Mouse (Mus musculus) limb, embryonic 15.5 days (tissue): ENCODE data around the gene Bet1l. TPM values are rescaled to one million over a fixed set of nuclear protein-coding genes. Genes with fewer than 3 reads are reported as not detected.

Source experiments
- ATAC-seq: fragments of 200-750 bp; cut with Nextera tagmentation; 2 replicates; pipeline ENCODE4 v1.8.0; 2017; ENCODE audit warnings: low read depth, moderate TSS enrichment; ENCODE audit not compliant: insufficient number of reproducible peaks, low FRiP score, low TSS enrichment
- H3K27ac ChIP-seq: fragments of 300-500 bp; sonication (generic); 2 replicates; pipeline ENCODE4 v1.5.1; 2015; ENCODE audit warnings: moderate library complexity, mild to moderate bottlenecking, inconsistent platforms
- H3K27me3 ChIP-seq: fragments of 300-500 bp; sonication (generic); 2 replicates; pipeline ENCODE4 v1.6.1; 2015; ENCODE audit warnings: inconsistent platforms
- H3K36me3 ChIP-seq: fragments of 300-500 bp; sonication (generic); 2 replicates; pipeline ENCODE4 v1.6.1; 2015; ENCODE audit warnings: inconsistent platforms
- H3K4me1 ChIP-seq: fragments of 300-500 bp; sonication (generic); 2 replicates; pipeline ENCODE4 v1.6.1; 2015; ENCODE audit warnings: inconsistent platforms
- H3K4me2 ChIP-seq: fragments of 300-500 bp; sonication (generic); 2 replicates; pipeline ENCODE4 v1.6.1; 2015; ENCODE audit warnings: mild to moderate bottlenecking, inconsistent platforms
- H3K4me3 ChIP-seq: fragments of 300-500 bp; sonication (generic); 2 replicates; pipeline ENCODE4 v1.5.1; 2015; ENCODE audit warnings: mild to moderate bottlenecking, inconsistent platforms
- H3K9ac ChIP-seq: fragments of 300-500 bp; sonication (generic); 2 replicates; pipeline ENCODE4 v1.6.1; 2015; ENCODE audit warnings: inconsistent platforms
- H3K9me3 ChIP-seq: fragments of 300-500 bp; sonication (generic); 2 replicates; pipeline ENCODE4 v1.6.1; 2016; ENCODE audit warnings: inconsistent platforms
- WGBS: fragments of 180-500 bp; shearing (Covaris S2); methylation state at CpG from one replicate; pipeline ENCODE4 v1.1.7; 2015; 5-methylcytosine and 5-hydroxymethylcytosine counted together
- polyA plus RNA-seq: library from polyadenylated mRNA; unstranded; fragments of >200 nt; fragmentation: Nextera tagmentation; extraction: Ambion mirVana; gene quantifications from 2 replicates; pipeline ENCODE4 v1.2.1, GENCODE M21; 2015

The Bet1l gene
- polyA plus RNA-seq, 1 experiment from 2014 or later, result 71.6 TPM

DNA sequence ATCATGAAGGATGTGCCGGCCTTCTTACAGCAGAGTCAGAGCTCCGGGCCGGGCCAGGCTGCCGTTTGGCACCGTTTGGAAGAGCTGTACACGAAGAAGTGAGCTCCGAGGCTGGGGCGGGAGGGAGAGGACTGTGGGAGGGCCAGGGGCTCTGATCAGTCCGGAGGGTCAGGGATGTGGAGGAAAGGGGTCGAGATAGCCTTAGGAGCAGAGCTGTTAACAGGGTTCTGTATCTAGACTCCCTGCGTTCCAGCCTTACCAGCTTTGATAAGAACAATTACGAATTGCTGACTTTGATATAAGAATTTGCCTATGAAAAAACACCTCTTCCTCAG lies 25.1 kb upstream of the Bet1l start:
- Histone ChIP-seq H3K4me2 (peak overlapping the region; percentile 74), H3K27me3 (no peaks in the 10 kb centered on the region), H3K4me1 (peaks cover 15% of the 10 kb centered on the region), H3K4me3 (peak overlapping the region; percentile 86), H3K36me3 (peaks cover 30% of the 10 kb centered on the region), H3K27ac (peak overlapping the region; percentile 92), H3K9ac (peak overlapping the region; percentile 82), H3K9me3 (no peaks in the 10 kb centered on the region)
- ATAC-seq, result 0 out of 2 replicates have a peak, but pooled peaks have one; percentile 33
- WGBS, result 0% methylated on average over 12 of the region's 12 CpGs

DNA sequence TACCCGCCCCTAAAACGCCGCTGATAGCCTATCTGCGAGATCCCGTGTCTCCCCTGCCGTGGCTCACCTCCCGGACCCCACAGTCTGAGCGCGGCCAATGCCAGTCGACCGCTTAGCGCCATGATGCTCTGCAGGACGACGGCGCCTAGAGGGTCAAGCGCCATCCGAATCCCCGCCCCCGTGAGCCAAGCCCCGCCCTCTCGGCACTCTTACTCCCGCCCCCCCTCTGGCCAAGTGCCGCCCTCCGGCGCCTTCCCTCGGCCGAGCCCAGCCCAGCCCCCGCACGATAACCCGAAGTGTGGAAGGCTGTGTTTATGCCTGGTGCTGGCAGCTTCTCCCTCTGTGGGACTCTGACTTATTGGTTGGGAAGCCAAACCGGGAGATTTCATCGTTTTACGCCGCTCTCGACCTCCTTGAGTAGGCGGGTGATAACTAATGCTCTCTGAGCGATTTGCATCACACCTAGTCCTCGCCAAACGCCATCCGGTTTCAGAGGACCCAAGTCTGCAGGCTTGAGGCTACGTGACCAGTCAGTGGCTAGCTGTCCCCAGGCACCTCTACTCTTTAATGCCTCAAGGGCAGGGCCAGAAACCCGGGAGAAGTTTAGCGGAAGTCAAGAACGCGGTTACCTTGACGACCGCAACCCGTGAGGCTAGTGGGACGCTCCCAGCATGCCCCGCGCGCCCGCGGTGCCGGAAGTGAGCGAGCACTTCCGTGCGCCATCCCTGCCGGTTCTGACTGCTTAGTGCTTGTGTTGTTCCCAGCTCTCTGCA lies 24.5 kb upstream of the Bet1l start, which contains the start of the genes Psmd13 and Sirt3:
Gene Psmd13 (plus strand): TSS at position 273 of the 773 bp plus-strand sequence.
Gene Sirt3 (minus strand): TSS at position 614 of the 773 bp plus-strand sequence.
- WGBS, result under 1% methylated on average over 59 of the region's 59 CpGs
- Histone ChIP-seq H3K9me3 (no peaks in the 10 kb centered on the region), H3K9ac (peak within 1 kb of the TSS; percentile 82), H3K4me3 (peak within 1 kb of the TSS; percentile 86), H3K4me1 (peaks cover 15% of the 10 kb centered on the region), H3K4me2 (peak within 1 kb of the TSS; percentile 74), H3K27me3 (no peaks in the 10 kb centered on the region), H3K27ac (peak within 1 kb of the TSS; percentile 92), H3K36me3 (peaks cover 29% of the 10 kb centered on the region)
- ATAC-seq, result peak; percentile 93

DNA sequence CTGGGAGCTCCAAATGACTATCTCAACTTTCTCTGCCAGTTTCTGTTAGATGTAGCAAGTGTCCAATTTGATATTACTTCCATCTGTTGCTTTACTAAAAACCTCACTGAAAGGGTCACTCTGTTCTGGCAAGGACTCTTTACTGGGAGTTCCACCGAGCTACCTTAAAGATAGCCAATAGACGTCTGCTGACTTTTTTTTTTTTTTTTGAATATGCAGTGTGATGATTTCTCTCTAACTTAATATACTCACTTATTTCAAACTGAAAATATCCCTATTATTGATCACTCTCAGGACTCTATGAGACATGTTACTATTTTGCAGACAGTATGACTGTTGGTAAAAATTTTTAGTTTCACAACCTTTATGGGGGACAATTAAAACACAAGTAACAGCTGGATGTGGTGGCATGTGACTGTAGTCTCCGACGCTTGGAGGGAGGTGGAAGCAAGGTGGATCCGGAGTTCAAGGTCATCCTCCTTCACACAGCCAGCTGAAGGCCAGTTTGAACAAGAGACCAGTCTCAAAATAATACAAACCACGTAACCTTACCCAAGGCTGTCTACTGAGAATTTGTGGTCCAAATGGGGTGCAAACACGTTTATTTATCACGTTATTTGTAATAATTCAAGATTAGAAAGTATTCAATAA lies 23.6 kb upstream of the Bet1l start:
- no peaks in the 10 kb centered on the region for H3K9me3 ChIP-seq
- WGBS, result 12% methylated on average over 8 of the region's 8 CpGs
- H3K27ac ChIP-seq, result no peak overlapping the region
- ATAC-seq, result no peak
- H3K36me3 ChIP-seq, result peaks cover 29% of the 10 kb centered on the region
- peak overlapping the region; percentile 71; the same call in 1 of the 2 replicates for H3K9ac ChIP-seq
- H3K4me1 ChIP-seq, result peaks cover 15% of the 10 kb centered on the region
- H3K4me3 ChIP-seq, result peak overlapping the region; percentile 86
- peak overlapping the region; percentile 74 for H3K4me2 ChIP-seq
- H3K27me3 ChIP-seq, result no peaks in the 10 kb centered on the region

DNA sequence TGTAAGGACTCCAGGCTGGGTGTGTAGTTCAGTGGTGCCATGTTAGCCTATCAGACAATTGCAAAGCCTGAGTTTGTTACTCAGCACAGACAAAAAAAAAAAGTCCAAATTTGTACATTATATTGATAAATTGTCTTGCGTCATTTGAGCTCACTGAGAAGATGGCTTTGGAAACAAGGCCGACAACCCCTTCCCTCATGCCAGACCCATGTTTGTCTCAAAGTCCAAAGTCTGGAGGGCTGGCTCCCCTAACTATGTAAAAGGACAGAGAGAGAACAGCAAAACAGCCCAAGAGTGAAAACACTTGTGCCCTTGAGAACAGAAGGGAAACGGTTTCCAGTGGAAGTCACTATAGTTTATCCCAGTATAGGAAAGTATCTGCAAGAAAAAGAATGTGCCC lies 23.0 kb upstream of the Bet1l start:
- Histone ChIP-seq H3K9ac (no peak overlapping the region), H3K36me3 (peaks cover 28% of the 10 kb centered on the region), H3K27ac (no peak overlapping the region), H3K4me3 (no peak overlapping the region), H3K9me3 (no peaks in the 10 kb centered on the region), H3K4me1 (peaks cover 15% of the 10 kb centered on the region), H3K4me2 (no peak overlapping the region), H3K27me3 (no peaks in the 10 kb centered on the region)
- 83% methylated on average over 3 of the region's 3 CpGs for WGBS
- no peak for ATAC-seq

DNA sequence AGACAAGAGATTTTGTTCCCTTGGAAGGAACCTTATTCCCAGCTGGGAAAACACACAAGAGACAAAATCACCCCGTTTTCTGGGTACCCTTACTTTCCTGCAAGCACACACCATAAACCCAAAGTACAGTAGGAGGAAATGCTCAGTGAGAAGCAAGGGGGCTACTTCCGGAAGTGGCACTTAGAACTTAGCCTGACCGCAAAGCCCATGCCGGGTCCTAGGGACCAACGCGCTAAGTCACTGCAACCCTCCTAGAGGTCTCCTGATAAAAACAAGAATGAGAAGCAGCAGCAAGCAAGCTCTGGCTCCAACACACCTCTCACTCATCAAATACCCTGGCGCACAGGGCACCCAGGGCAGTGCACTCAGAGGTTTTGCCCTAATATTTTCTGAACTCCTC lies 22.0 kb upstream of the Bet1l start:
- H3K27ac ChIP-seq, result no peak overlapping the region
- ATAC-seq, result no peak
- H3K4me2 ChIP-seq, result no peak overlapping the region
- no peaks in the 10 kb centered on the region for H3K9me3 ChIP-seq
- no peak overlapping the region for H3K4me3 ChIP-seq
- WGBS, result 89% methylated on average over 7 of the region's 7 CpGs
- H3K36me3 ChIP-seq, result peaks cover 35% of the 10 kb centered on the region
- H3K9ac ChIP-seq, result no peak overlapping the region
- H3K4me1 ChIP-seq, result peaks cover 15% of the 10 kb centered on the region
- H3K27me3 ChIP-seq, result no peaks in the 10 kb centered on the region

DNA sequence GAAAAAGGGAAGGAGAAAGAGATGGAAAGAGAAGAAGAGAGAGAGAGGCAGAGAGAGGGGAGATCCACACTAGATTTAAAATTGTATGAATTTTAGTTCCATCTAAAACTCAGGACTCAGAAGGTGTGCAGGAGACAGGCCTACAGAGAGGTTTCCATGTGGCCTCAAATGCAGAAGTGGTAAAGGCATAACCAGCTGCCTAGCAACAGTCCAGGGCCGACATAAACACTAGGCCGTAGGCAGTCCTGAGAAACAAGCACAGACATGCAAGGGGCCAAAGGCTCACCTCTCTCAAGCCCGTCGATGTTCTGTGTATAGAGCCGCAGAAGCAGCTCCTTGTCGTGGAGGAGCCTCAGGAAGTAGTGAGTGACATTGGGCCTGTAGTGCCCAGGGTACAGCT lies 20.0 kb upstream of the Bet1l start:
- Histone ChIP-seq H3K4me3 (no peak overlapping the region), H3K4me2 (no peak overlapping the region), H3K4me1 (peaks cover 5% of the 10 kb centered on the region; the same call in 1 of the 2 replicates), H3K36me3 (peaks cover 35% of the 10 kb centered on the region), H3K27me3 (no peaks in the 10 kb centered on the region), H3K9ac (no peak overlapping the region), H3K27ac (no peak overlapping the region), H3K9me3 (no peaks in the 10 kb centered on the region)
- no peak for ATAC-seq
- WGBS, result 70% methylated on average over 6 of the region's 6 CpGs

DNA sequence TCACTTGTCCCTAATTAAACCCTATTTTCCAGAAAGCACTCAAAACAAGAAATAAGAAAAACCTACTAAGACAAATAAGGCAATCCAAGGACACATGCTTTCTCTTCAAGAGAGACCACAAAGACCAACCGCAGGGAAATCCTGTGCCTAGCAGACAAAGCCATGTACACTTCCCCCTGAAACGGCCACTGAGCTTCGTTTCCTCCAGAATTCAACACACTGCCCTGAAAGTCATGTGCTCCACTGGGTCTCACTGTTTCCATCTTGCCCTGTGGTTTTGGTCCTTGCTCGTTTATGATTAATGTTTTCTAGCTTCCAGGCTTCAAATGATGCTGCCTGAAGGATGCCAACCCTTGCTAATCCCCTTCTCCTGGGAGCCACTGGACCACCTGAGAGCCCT lies 16.8 kb upstream of the Bet1l start:
- no peaks in the 10 kb centered on the region for H3K9me3 ChIP-seq
- no peak overlapping the region for H3K4me2 ChIP-seq
- no peak overlapping the region for H3K9ac ChIP-seq
- no peak for ATAC-seq
- H3K27me3 ChIP-seq, result no peaks in the 10 kb centered on the region
- no peak overlapping the region for H3K27ac ChIP-seq
- WGBS, result 88% methylated on average over 4 of the region's 4 CpGs
- H3K4me3 ChIP-seq, result no peak overlapping the region
- H3K36me3 ChIP-seq, result peaks cover 44% of the 10 kb centered on the region
- H3K4me1 ChIP-seq, result no peaks in the 10 kb centered on the region

DNA sequence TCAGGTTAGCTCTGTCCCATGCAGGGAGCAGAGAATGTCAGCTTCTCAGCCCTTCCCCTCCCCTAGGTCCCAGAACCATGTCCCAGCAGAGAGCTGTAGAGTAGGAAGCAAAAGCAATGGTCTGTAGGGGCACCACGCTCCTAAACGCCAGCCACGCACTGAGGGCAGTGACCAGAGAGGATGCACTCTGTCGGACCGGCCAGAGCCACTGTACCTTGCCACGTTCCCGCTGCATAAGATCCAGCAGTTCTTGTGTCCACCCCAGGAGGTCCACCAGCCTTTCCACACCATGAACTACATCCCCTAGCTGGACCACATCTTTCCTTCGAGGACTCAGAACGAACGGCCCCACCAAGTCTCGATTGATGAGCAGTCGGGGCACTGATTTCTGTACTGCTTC lies 7.4 kb upstream of the Bet1l start:
- Histone ChIP-seq H3K4me1 (no peaks in the 10 kb centered on the region), H3K4me3 (no peak overlapping the region), H3K27ac (no peak overlapping the region), H3K36me3 (peaks cover 75% of the 10 kb centered on the region), H3K9me3 (no peaks in the 10 kb centered on the region), H3K27me3 (no peaks in the 10 kb centered on the region), H3K9ac (no peak overlapping the region), H3K4me2 (no peak overlapping the region)
- no peak for ATAC-seq
- whole genome bisulfite sequencing, result 88% methylated on average over 12 of the region's 12 CpGs

DNA sequence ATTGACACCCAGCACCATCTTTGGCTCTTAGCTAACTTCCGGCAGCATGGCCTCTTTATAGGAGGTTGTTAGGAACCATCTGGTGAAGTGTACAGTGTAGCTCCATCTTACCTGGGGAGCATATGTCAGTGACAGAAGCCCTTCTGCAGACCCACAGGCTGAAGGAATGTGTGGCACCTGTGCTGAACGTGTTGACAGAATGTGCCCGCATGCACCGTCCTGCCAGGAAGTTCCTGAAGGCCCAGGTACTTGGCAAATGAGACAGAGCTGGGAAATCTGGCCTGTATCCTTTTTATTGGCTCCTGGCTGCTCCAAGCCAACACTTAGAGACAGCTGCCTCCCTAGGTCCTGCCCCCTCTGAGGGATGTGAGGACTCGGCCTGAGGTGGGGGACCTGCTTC lies 3.4 kb upstream of the Bet1l start:
- 84% methylated on average over 5 of the region's 5 CpGs for WGBS
- no peak overlapping the region for H3K27ac ChIP-seq
- peaks cover 20% of the 10 kb centered on the region for H3K4me1 ChIP-seq
- no peaks in the 10 kb centered on the region for H3K9me3 ChIP-seq
- H3K9ac ChIP-seq, result no peak overlapping the region
- ATAC-seq, result no peak
- peaks cover 67% of the 10 kb centered on the region for H3K36me3 ChIP-seq
- no peaks in the 10 kb centered on the region for H3K27me3 ChIP-seq
- H3K4me3 ChIP-seq, result no peak overlapping the region
- H3K4me2 ChIP-seq, result no peak overlapping the region

DNA sequence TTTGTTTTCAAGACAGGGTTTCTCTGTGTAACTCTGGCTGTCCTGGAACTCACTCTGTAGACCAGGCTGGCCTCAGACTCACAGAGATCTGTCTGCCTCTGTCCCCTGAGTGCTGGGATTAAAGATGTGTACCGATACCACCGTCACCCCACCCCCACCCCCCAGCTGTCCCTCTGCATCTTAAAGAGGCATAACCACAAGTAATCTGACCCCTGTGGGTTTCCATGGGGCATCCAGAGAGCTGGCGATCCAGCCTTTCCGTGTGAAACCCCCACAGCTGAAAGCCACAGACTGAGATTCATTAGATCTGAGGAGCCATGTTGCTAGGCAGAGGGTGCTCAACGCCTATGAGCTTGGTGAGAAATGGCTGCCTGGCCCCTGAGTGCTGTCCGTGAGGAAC lies 2.6 kb upstream of the Bet1l start:
- WGBS, result 72% methylated on average over 6 of the region's 6 CpGs
- ATAC-seq, result no peak

DNA sequence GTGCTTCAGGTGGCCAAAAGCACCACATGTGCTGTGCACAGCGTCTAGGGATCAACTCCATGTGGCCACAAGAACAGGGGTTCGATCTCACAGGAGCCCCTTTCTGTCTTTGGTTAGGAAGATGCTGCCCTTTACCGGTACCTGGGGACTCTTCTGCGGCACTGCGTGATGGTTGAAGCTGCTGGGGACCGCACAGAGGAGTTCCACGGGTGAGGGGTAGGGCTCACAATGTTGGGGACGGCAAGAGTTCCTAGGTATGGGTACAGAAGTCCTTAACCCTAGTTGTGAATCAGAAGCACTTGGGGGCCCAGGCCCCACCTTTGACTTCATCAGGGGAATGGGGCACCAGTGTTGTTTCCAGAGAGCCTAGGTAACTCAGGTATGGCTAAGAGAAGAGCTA lies 1.4 kb upstream of the Bet1l start:
- no peak for ATAC-seq
- H3K9me3 ChIP-seq, result no peaks in the 10 kb centered on the region
- peaks cover 62% of the 10 kb centered on the region for H3K36me3 ChIP-seq
- no peaks in the 10 kb centered on the region for H3K27me3 ChIP-seq
- no peak overlapping the region for H3K27ac ChIP-seq
- H3K9ac ChIP-seq, result no peak overlapping the region
- peak overlapping the region; percentile 98 for H3K4me2 ChIP-seq
- 96% methylated on average over 8 of the region's 8 CpGs for whole genome bisulfite sequencing
- peaks cover 31% of the 10 kb centered on the region for H3K4me1 ChIP-seq
- H3K4me3 ChIP-seq, result peak overlapping the region; percentile 80; the same call in 1 of the 2 replicates

More for the DNA sequence above, 2.6 kb upstream of the Bet1l start:
- peaks cover 25% of the 10 kb centered on the region for H3K4me1 ChIP-seq
- H3K27ac ChIP-seq, result no peak overlapping the region
- H3K9ac ChIP-seq, result no peak overlapping the region
- no peaks in the 10 kb centered on the region for H3K9me3 ChIP-seq
- H3K4me2 ChIP-seq, result no peak overlapping the region
- peaks cover 62% of the 10 kb centered on the region for H3K36me3 ChIP-seq
- no peaks in the 10 kb centered on the region for H3K27me3 ChIP-seq
- H3K4me3 ChIP-seq, result no peak overlapping the region
